Mouse (Mus musculus): ENCODE results near the gene Eef1akmt1. TPM values are rescaled to one million over a fixed set of nuclear protein-coding genes. Genes with fewer than 3 reads are reported as not detected.
A peak's percentile ranks its signal among the peaks of the same experiment; 100 is the strongest.

Gene Eef1akmt1
- total RNA-seq (2015; ENCODE audit: low replicate concordance) (7.9 and 10.9 TPM in 2 replicates), total RNA-seq (2017; ENCODE audit: low replicate concordance) (not detected in 2 replicates)

- peak; percentile 100 for ATAC-seq (replicated peaks; ENCODE audit: low FRiP score, poor library complexity, severe bottlenecking)
These were observed at the start of gene Eef1akmt1 for GRCm38 (mm10) chr14:57571155-57572133. Eef1akmt1 (minus strand) TSS chr14:57571612.

GRCm38 (mm10) chr14:57620598-57621236 lies 49.3 kb upstream of the Eef1akmt1 start:
- no peak for ATAC-seq (replicated peaks; ENCODE audit: low FRiP score, poor library complexity, severe bottlenecking)

GRCm38 (mm10) chr14:57619487-57619886 lies 48.1 kb upstream of the Eef1akmt1 start:
- no peak for ATAC-seq (replicated peaks; ENCODE audit: low FRiP score, poor library complexity, severe bottlenecking)

GRCm38 (mm10) chr14:57617675-57618074 lies 46.3 kb upstream of the Eef1akmt1 start:
- no peak for ATAC-seq (replicated peaks; ENCODE audit: low FRiP score, poor library complexity, severe bottlenecking)

GRCm38 (mm10) chr14:57616339-57616965 lies 45.0 kb upstream of the Eef1akmt1 start:
- no peak for ATAC-seq (replicated peaks; ENCODE audit: low FRiP score, poor library complexity, severe bottlenecking)

GRCm38 (mm10) chr14:57615828-57616227 lies 44.4 kb upstream of the Eef1akmt1 start:
- no peak for ATAC-seq (replicated peaks; ENCODE audit: low FRiP score, poor library complexity, severe bottlenecking)

- no peak for ATAC-seq (replicated peaks; ENCODE audit: low FRiP score, poor library complexity, severe bottlenecking)
These were observed 39.6 kb upstream of the Eef1akmt1 start for GRCm38 (mm10) chr14:57611034-57611433.

- ATAC-seq (replicated peaks; ENCODE audit: low FRiP score, poor library complexity, severe bottlenecking): no peak
These were observed 38.5 kb upstream of the Eef1akmt1 start for GRCm38 (mm10) chr14:57609816-57610329.

- ATAC-seq (replicated peaks; ENCODE audit: low FRiP score, poor library complexity, severe bottlenecking): 0 out of 2 replicates have a peak, but pooled peaks have one; percentile 52
These were observed 36.1 kb upstream of the Eef1akmt1 start for GRCm38 (mm10) chr14:57607500-57607899.

GRCm38 (mm10) chr14:57606663-57607365 lies 35.4 kb upstream of the Eef1akmt1 start:
- no peak for ATAC-seq (replicated peaks; ENCODE audit: low FRiP score, poor library complexity, severe bottlenecking)

- ATAC-seq (replicated peaks; ENCODE audit: low FRiP score, poor library complexity, severe bottlenecking): no peak
These were observed 21.9 kb upstream of the Eef1akmt1 start for GRCm38 (mm10) chr14:57593279-57593678.

- ATAC-seq (replicated peaks; ENCODE audit: low FRiP score, poor library complexity, severe bottlenecking): no peak
These were observed 20.4 kb upstream of the Eef1akmt1 start for GRCm38 (mm10) chr14:57591830-57592229.

- no peak for ATAC-seq (replicated peaks; ENCODE audit: low FRiP score, poor library complexity, severe bottlenecking)
These were observed 5.1 kb upstream of the Eef1akmt1 start for GRCm38 (mm10) chr14:57576364-57577060.

- ATAC-seq (replicated peaks; ENCODE audit: low FRiP score, poor library complexity, severe bottlenecking): no peak
These were observed 3.6 kb upstream of the Eef1akmt1 start for GRCm38 (mm10) chr14:57574792-57575587.

GRCm38 (mm10) chr14:57565626-57566025 lies 5.8 kb downstream of the Eef1akmt1 start:
- no peak for ATAC-seq (replicated peaks; ENCODE audit: low FRiP score, poor library complexity, severe bottlenecking)

GRCm38 (mm10) chr14:57556922-57557321 lies 14.5 kb downstream of the Eef1akmt1 start:
- no peak for ATAC-seq (replicated peaks; ENCODE audit: low FRiP score, poor library complexity, severe bottlenecking)

GRCm38 (mm10) chr14:57555471-57556070 lies 15.8 kb downstream of the Eef1akmt1 start:
- ATAC-seq (replicated peaks; ENCODE audit: low FRiP score, poor library complexity, severe bottlenecking): no peak

GRCm38 (mm10) chr14:57554434-57554833 lies 17.0 kb downstream of the Eef1akmt1 start:
- ATAC-seq (replicated peaks; ENCODE audit: low FRiP score, poor library complexity, severe bottlenecking): no peak

All from erythroid progenitor cell, adult 5-6 weeks (primary cell).